Mouse (Mus musculus) small intestine, adult 2 months (tissue): ENCODE measurements at regions not wholly inside any gene's neighbourhood (a gene's known extent, or its start where the extent isn't known, plus 50 kb on each side); places are given as distances from the start of the nearest gene placed in this dataset.

Experiments
- CTCF ChIP-seq: fragments of 200-500 bp; IDR thresholded peaks from 2 replicates; pipeline ENCODE4 v1.5.1; 2012; ENCODE audit warnings: low read depth, mild to moderate bottlenecking, control low read depth, inconsistent platforms, low read length, moderate library complexity, mixed read lengths; ENCODE audit not compliant: insufficient replicate concordance, insufficient read length; ENCODE audit errors: extremely low read depth
- POLR2A ChIP-seq: fragments of 200-500 bp; IDR thresholded peaks from 2 replicates; pipeline ENCODE4 v1.6.1; 2012; ENCODE audit warnings: low read depth, mild to moderate bottlenecking, control low read depth, inconsistent platforms, low read length, moderate library complexity

- TF ChIP-seq POLR2A: no peak
- no peak for TF ChIP-seq CTCF
These were observed 81.5 kb upstream of the Mocs1 start for GRCm38 (mm10) chr17:49346701-49347100.
